Mouse (Mus musculus): ENCODE measurements at regions not wholly inside any gene's neighbourhood (a gene's known extent, or its start where the extent isn't known, plus 50 kb on each side); places are given as distances from the start of the nearest gene placed in this dataset.
"Not testable (repeated sequence)": the region's sequence is repeated elsewhere in the genome, so short reads cannot be mapped to it uniquely, and the experiment has no call there.

- Histone ChIP-seq H3K27me3 (ENCODE audit: control insufficient read depth, insufficient read depth, low read length) (no peaks in the 10 kb centered on the region), H3K4me3 (ENCODE audit: low read depth, low read length) (no peak overlapping the region), H3K4me2 (ENCODE audit: low read depth, low read length) (no peak overlapping the region), H3K27ac (replicated peaks; ENCODE audit: low read depth, low read length) (no peak overlapping the region), H3K36me3 (replicated peaks; ENCODE audit: control insufficient read depth, insufficient read depth, low read depth, low read length) (no peaks in the 10 kb centered on the region), H3K9me3 (replicated peaks; ENCODE audit: control insufficient read depth, low read length) (no peaks in the 10 kb centered on the region), H3K9ac (replicated peaks; ENCODE audit: low read length) (no peak overlapping the region), H3K4me1 (ENCODE audit: control insufficient read depth, insufficient read depth, low read length) (no peaks in the 10 kb centered on the region)
- 63% methylated on average over 7 of the region's 7 CpGs for WGBS
- DNase-seq (ENCODE audit: low spot score) (no peak), ATAC-seq (replicated peaks; ENCODE audit: insufficient number of reproducible peaks, low FRiP score, low TSS enrichment, low read depth) (no peak)
Observed at GRCm38 (mm10) chr5:77917086-77917676, 509.3 kb upstream of the Igfbp7 start.

DNA sequence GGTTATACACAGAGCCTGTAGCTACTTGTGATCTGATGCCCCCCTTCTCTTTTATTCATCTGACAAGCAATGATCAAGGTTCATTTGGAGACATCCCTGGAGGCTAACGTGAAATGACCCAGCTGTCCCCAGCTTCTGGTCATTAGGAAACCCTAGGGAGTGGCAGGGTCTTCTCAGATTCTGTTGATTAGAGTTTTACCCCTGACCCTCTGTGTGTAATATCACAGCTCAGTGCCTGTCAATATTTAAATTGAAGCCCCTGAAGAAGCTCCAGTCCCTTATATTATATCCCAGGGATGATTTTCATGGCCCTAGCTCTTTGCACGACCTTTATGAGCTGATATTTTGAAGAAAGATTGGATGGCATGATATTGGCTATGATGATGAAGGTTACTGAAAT is 508.5 kb upstream of the Igfbp7 start:
- DNase-seq (ENCODE audit: low spot score): no peak

DNA sequence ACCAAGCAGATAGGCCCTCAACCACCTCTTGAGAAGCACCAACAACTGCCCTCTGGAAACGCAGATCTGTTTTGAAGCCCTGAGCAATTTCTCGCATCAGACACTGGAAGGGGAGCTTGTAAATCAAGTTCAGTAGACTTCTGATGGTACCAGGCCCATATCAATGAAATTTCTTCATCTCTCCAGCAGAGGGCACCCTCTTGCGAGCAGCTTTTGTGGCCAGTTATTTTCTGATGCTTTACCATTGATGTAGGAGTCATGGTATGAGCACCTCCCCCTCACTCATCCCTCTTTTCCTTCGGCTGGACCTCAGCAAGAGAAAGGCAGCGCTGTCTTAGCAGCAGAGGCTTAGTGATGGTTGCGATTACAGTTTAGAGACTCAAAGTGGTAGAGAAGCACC is 501.4 kb upstream of the Igfbp7 start:
- DNase-seq (ENCODE audit: low spot score) (peak; percentile 55), ATAC-seq (replicated peaks; ENCODE audit: insufficient number of reproducible peaks, low FRiP score, low TSS enrichment, low read depth) (no peak)
- Histone ChIP-seq H3K27me3 (ENCODE audit: control insufficient read depth, insufficient read depth, low read length) (no peaks in the 10 kb centered on the region), H3K9ac (replicated peaks; ENCODE audit: low read length) (no peak overlapping the region), H3K27ac (replicated peaks; ENCODE audit: low read depth, low read length) (no peak overlapping the region), H3K4me2 (ENCODE audit: low read depth, low read length) (no peak overlapping the region), H3K4me3 (ENCODE audit: low read depth, low read length) (no peak overlapping the region), H3K36me3 (replicated peaks; ENCODE audit: control insufficient read depth, insufficient read depth, low read depth, low read length) (no peaks in the 10 kb centered on the region), H3K9me3 (replicated peaks; ENCODE audit: control insufficient read depth, low read length) (no peaks in the 10 kb centered on the region), H3K4me1 (ENCODE audit: control insufficient read depth, insufficient read depth, low read length) (no peaks in the 10 kb centered on the region)
- WGBS: 52% methylated on average over 6 of the region's 6 CpGs

More for the DNA sequence above, 508.5 kb upstream of the Igfbp7 start:
- Histone ChIP-seq H3K4me3 (ENCODE audit: low read depth, low read length) (no peak overlapping the region), H3K27me3 (ENCODE audit: control insufficient read depth, insufficient read depth, low read length) (no peaks in the 10 kb centered on the region), H3K9ac (replicated peaks; ENCODE audit: low read length) (no peak overlapping the region), H3K9me3 (replicated peaks; ENCODE audit: control insufficient read depth, low read length) (no peaks in the 10 kb centered on the region), H3K4me2 (ENCODE audit: low read depth, low read length) (no peak overlapping the region), H3K4me1 (ENCODE audit: control insufficient read depth, insufficient read depth, low read length) (no peaks in the 10 kb centered on the region), H3K36me3 (replicated peaks; ENCODE audit: control insufficient read depth, insufficient read depth, low read depth, low read length) (no peaks in the 10 kb centered on the region), H3K27ac (replicated peaks; ENCODE audit: low read depth, low read length) (no peak overlapping the region)
- ATAC-seq (replicated peaks; ENCODE audit: insufficient number of reproducible peaks, low FRiP score, low TSS enrichment, low read depth): no peak
- whole genome bisulfite sequencing: 65% methylated on average over 2 of the region's 2 CpGs

DNA sequence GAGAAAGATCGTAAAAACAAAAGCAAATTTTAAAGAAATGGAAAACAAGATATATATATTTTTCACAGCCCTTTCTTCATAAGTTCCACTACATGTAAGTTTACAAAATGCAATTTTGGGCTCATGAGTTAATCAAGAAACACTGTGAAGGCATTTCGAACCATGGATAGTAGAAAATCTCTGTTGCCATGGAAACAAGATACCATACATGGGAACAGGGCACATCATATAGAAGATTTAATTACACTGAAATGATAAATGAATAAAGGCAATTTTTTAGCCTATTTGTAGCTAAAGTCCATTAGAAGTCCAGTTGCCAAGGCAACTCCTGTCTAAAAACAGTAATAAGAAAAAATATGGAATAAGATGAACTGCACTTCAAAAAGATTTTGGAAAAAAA is 484.2 kb upstream of the Igfbp7 start:
- not testable (repeated sequence) for ATAC-seq (replicated peaks; ENCODE audit: insufficient number of reproducible peaks, low FRiP score, low TSS enrichment, low read depth); H3K4me1 ChIP-seq (ENCODE audit: control insufficient read depth, insufficient read depth, low read length); H3K9me3 ChIP-seq (replicated peaks; ENCODE audit: control insufficient read depth, low read length); H3K4me3 ChIP-seq (ENCODE audit: low read depth, low read length); DNase-seq (ENCODE audit: low spot score); H3K4me2 ChIP-seq (ENCODE audit: low read depth, low read length); H3K36me3 ChIP-seq (replicated peaks; ENCODE audit: control insufficient read depth, insufficient read depth, low read depth, low read length); H3K9ac ChIP-seq (replicated peaks; ENCODE audit: low read length); H3K27me3 ChIP-seq (ENCODE audit: control insufficient read depth, insufficient read depth, low read length); H3K27ac ChIP-seq (replicated peaks; ENCODE audit: low read depth, low read length)
- 86% methylated on average over 1 of the region's 2 CpGs for WGBS

- H3K4me1 ChIP-seq (ENCODE audit: control insufficient read depth, insufficient read depth, low read length): no peaks in the 10 kb centered on the region
- H3K9ac ChIP-seq (replicated peaks; ENCODE audit: low read length): no peak overlapping the region
- no peaks in the 10 kb centered on the region for H3K27me3 ChIP-seq (ENCODE audit: control insufficient read depth, insufficient read depth, low read length)
- H3K4me3 ChIP-seq (ENCODE audit: low read depth, low read length): no peak overlapping the region
- ATAC-seq (replicated peaks; ENCODE audit: insufficient number of reproducible peaks, low FRiP score, low TSS enrichment, low read depth) (no peak), DNase-seq (ENCODE audit: low spot score) (no peak)
- no peaks in the 10 kb centered on the region for H3K9me3 ChIP-seq (replicated peaks; ENCODE audit: control insufficient read depth, low read length)
- 90% methylated on average over 9 of the region's 9 CpGs for WGBS
- H3K4me2 ChIP-seq (ENCODE audit: low read depth, low read length): no peak overlapping the region
- no peaks in the 10 kb centered on the region for H3K36me3 ChIP-seq (replicated peaks; ENCODE audit: control insufficient read depth, insufficient read depth, low read depth, low read length)
- H3K27ac ChIP-seq (replicated peaks; ENCODE audit: low read depth, low read length): no peak overlapping the region
Observed at GRCm38 (mm10) chr5:77888534-77888933, 480.7 kb upstream of the Igfbp7 start.

GRCm38 (mm10) chr5:77871403-77871802 is 463.6 kb upstream of the Igfbp7 start:
- H3K9me3 ChIP-seq (replicated peaks; ENCODE audit: control insufficient read depth, low read length): no peaks in the 10 kb centered on the region
- no peak overlapping the region for H3K4me2 ChIP-seq (ENCODE audit: low read depth, low read length)
- H3K27ac ChIP-seq (replicated peaks; ENCODE audit: low read depth, low read length): no peak overlapping the region
- no peak for ATAC-seq (replicated peaks; ENCODE audit: insufficient number of reproducible peaks, low FRiP score, low TSS enrichment, low read depth)
- H3K27me3 ChIP-seq (ENCODE audit: control insufficient read depth, insufficient read depth, low read length): no peaks in the 10 kb centered on the region
- 82% methylated on average over 5 of the region's 5 CpGs for WGBS
- no peaks in the 10 kb centered on the region for H3K4me1 ChIP-seq (ENCODE audit: control insufficient read depth, insufficient read depth, low read length)
- no peak for DNase-seq (ENCODE audit: low spot score)
- H3K9ac ChIP-seq (replicated peaks; ENCODE audit: low read length): no peak overlapping the region
- no peaks in the 10 kb centered on the region for H3K36me3 ChIP-seq (replicated peaks; ENCODE audit: control insufficient read depth, insufficient read depth, low read depth, low read length)
- no peak overlapping the region for H3K4me3 ChIP-seq (ENCODE audit: low read depth, low read length)

DNA sequence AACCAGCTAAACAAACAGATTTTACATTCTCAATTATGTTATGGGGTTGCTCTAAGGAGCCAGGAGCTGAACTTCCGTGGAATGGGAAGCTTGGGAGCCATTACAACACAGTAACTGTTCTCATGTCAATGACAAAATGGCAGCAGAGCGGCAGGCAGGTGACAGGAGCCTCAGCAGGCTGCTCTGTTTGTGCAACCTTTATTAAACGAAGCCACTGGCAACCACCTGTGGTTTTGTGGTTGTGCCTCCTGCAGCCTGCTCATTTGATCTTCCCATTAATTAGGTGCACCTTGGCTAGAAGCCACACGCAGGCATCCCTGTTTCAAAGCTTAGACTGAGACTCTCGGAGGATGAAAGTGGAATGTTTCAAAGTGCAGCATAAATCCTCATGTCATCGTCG is 457.5 kb upstream of the Igfbp7 start:
- DNase-seq (ENCODE audit: low spot score) (no peak), ATAC-seq (replicated peaks; ENCODE audit: insufficient number of reproducible peaks, low FRiP score, low TSS enrichment, low read depth) (no peak)
- no peaks in the 10 kb centered on the region for H3K9me3 ChIP-seq (replicated peaks; ENCODE audit: control insufficient read depth, low read length)
- 82% methylated on average over 7 of the region's 7 CpGs for WGBS
- H3K27ac ChIP-seq (replicated peaks; ENCODE audit: low read depth, low read length): no peak overlapping the region
- no peak overlapping the region for H3K9ac ChIP-seq (replicated peaks; ENCODE audit: low read length)
- H3K27me3 ChIP-seq (ENCODE audit: control insufficient read depth, insufficient read depth, low read length): no peaks in the 10 kb centered on the region
- H3K4me2 ChIP-seq (ENCODE audit: low read depth, low read length): no peak overlapping the region
- H3K4me3 ChIP-seq (ENCODE audit: low read depth, low read length): no peak overlapping the region
- H3K4me1 ChIP-seq (ENCODE audit: control insufficient read depth, insufficient read depth, low read length): no peaks in the 10 kb centered on the region
- no peaks in the 10 kb centered on the region for H3K36me3 ChIP-seq (replicated peaks; ENCODE audit: control insufficient read depth, insufficient read depth, low read depth, low read length)

GRCm38 (mm10) chr5:77855191-77855590 is 447.4 kb upstream of the Igfbp7 start:
- Histone ChIP-seq H3K9me3 (replicated peaks; ENCODE audit: control insufficient read depth, low read length) (no peaks in the 10 kb centered on the region), H3K4me2 (ENCODE audit: low read depth, low read length) (no peak overlapping the region), H3K27ac (replicated peaks; ENCODE audit: low read depth, low read length) (no peak overlapping the region), H3K27me3 (ENCODE audit: control insufficient read depth, insufficient read depth, low read length) (no peaks in the 10 kb centered on the region), H3K4me1 (ENCODE audit: control insufficient read depth, insufficient read depth, low read length) (no peaks in the 10 kb centered on the region), H3K36me3 (replicated peaks; ENCODE audit: control insufficient read depth, insufficient read depth, low read depth, low read length) (no peaks in the 10 kb centered on the region), H3K4me3 (ENCODE audit: low read depth, low read length) (no peak overlapping the region), H3K9ac (replicated peaks; ENCODE audit: low read length) (no peak overlapping the region)
- WGBS: 88% methylated on average over 6 of the region's 6 CpGs
- ATAC-seq (replicated peaks; ENCODE audit: insufficient number of reproducible peaks, low FRiP score, low TSS enrichment, low read depth): no peak
- DNase-seq (ENCODE audit: low spot score): no peak
